Mouse (Mus musculus) embryonic facial prominence, embryonic 11.5 days (tissue): Measurements from ENCODE around the gene Samd8. TPM values are rescaled to one million over a fixed set of nuclear protein-coding genes. Genes with fewer than 3 reads are reported as not detected.
A peak's percentile ranks its signal among the peaks of the same experiment; 100 is the strongest.

Experiments used
- ATAC-seq: fragments of 200-750 bp; cut with Nextera tagmentation; replicated peaks from 2 replicates; pipeline ENCODE4 v1.8.0; 2017; ENCODE audit warnings: low read depth; ENCODE audit not compliant: insufficient number of reproducible peaks, low FRiP score, low TSS enrichment
- DNase-seq: peaks from one replicate; pipeline ENCODE4 v3.0.0-alpha.2; 2015; ENCODE audit warnings: low spot score
- H3K27ac ChIP-seq: fragments of 300-500 bp; sonication (generic); replicated peaks from 2 replicates; pipeline ENCODE4 v1.5.1; 2014; ENCODE audit warnings: mild to moderate bottlenecking, low read depth, low read length, control low read depth
- H3K27me3 ChIP-seq: fragments of 300-500 bp; sonication (generic); 2 replicates; pipeline ENCODE4 v1.6.1; 2014; ENCODE audit warnings: mild to moderate bottlenecking, low read length, moderate library complexity, mixed read lengths; ENCODE audit not compliant: control insufficient read depth, insufficient read depth
- H3K36me3 ChIP-seq: fragments of 300-500 bp; sonication (generic); replicated peaks from 2 replicates; pipeline ENCODE4 v1.6.1; 2014; ENCODE audit warnings: low read depth, mild to moderate bottlenecking, low read length, moderate library complexity, mixed read lengths; ENCODE audit not compliant: control insufficient read depth, insufficient read depth
- H3K4me1 ChIP-seq: fragments of 300-500 bp; sonication (generic); 2 replicates; pipeline ENCODE4 v1.6.1; 2014; ENCODE audit warnings: low read length, mixed read lengths; ENCODE audit not compliant: control insufficient read depth, insufficient read depth
- H3K4me2 ChIP-seq: fragments of 300-500 bp; sonication (generic); 2 replicates; pipeline ENCODE4 v1.6.1; 2014; ENCODE audit warnings: low read depth, mild to moderate bottlenecking, control low read depth, low read length, moderate library complexity
- H3K4me3 ChIP-seq: fragments of 300-500 bp; sonication (generic); 2 replicates; pipeline ENCODE4 v1.5.1; 2014; ENCODE audit warnings: low read depth, low read length, control low read depth
- H3K9ac ChIP-seq: fragments of 300-500 bp; sonication (generic); replicated peaks from 2 replicates; pipeline ENCODE4 v1.6.1; 2014; ENCODE audit warnings: mild to moderate bottlenecking, control low read depth, low read length
- H3K9me3 ChIP-seq: fragments of 300-500 bp; sonication (generic); replicated peaks from 2 replicates; pipeline ENCODE4 v1.6.1; 2016; ENCODE audit warnings: mild to moderate bottlenecking, low read length, inconsistent platforms, mixed read lengths; ENCODE audit not compliant: control insufficient read depth
- WGBS: fragments of 180-500 bp; shearing (Covaris S2); extraction: QIAGEN DNeasy Blood & Tissue Kit; methylation state at CpG from one replicate; pipeline ENCODE4 v1.1.7; 2014; 5-methylcytosine and 5-hydroxymethylcytosine counted together
- polyA plus RNA-seq: library from polyadenylated mRNA; unstranded; fragments of >200 nt; fragmentation: Nextera tagmentation; extraction: Ambion mirVana; gene quantifications from 2 replicates; pipeline ENCODE4 v1.2.1, GENCODE M21; 2014

Gene Samd8
- polyA plus RNA-seq, 1 experiment from 2014 or later: 11.9 TPM

GRCm38 (mm10) chr14:21741314-21741713 is 9.0 kb upstream of the Samd8 start:
- DNase-seq: no peak
- Histone ChIP-seq H3K9me3 (no peaks in the 10 kb centered on the region), H3K4me2 (no peak overlapping the region), H3K9ac (no peak overlapping the region), H3K4me1 (no peaks in the 10 kb centered on the region), H3K27me3 (no peaks in the 10 kb centered on the region; the same call in 1 of the 2 replicates), H3K4me3 (no peak overlapping the region), H3K36me3 (no peaks in the 10 kb centered on the region), H3K27ac (no peak overlapping the region)
- no peak for ATAC-seq
- 91% methylated on average over 3 of the region's 3 CpGs for WGBS

DNA sequence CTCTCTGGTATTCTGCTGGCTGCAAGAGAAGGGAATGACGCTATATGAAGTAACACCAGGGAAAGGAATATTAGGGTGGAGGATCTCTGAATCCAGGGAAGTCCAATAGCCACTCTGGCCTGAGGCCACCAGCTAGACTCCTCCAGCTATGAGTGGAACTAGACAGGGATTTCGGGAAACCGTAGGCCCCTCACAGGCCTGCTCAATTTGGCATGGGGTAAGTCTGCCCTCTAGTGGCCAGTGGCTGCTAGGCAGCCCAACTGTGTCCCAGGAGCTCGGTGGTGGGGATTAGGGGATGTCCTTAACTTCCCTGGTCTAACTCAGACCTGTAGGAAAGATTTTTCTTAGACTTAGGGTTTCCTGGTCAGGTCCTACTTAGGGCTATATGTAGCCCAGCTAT is 8.5 kb upstream of the Samd8 start:
- no peak overlapping the region for H3K4me2 ChIP-seq
- WGBS: 13% methylated on average over 4 of the region's 4 CpGs
- peak; percentile 39; the same call in 1 of the 2 replicates for ATAC-seq
- no peaks in the 10 kb centered on the region for H3K36me3 ChIP-seq
- H3K9ac ChIP-seq: no peak overlapping the region
- H3K9me3 ChIP-seq: no peaks in the 10 kb centered on the region
- DNase-seq: peak; percentile 89
- H3K27me3 ChIP-seq: no peaks in the 10 kb centered on the region; the same call in 1 of the 2 replicates
- H3K27ac ChIP-seq: no peak overlapping the region
- H3K4me3 ChIP-seq: no peak overlapping the region
- H3K4me1 ChIP-seq: no peaks in the 10 kb centered on the region

GRCm38 (mm10) chr14:21742441-21742840 is 7.9 kb upstream of the Samd8 start:
- Histone ChIP-seq H3K27ac (no peak overlapping the region), H3K9me3 (no peaks in the 10 kb centered on the region), H3K4me1 (no peaks in the 10 kb centered on the region), H3K27me3 (no peaks in the 10 kb centered on the region; the same call in 1 of the 2 replicates), H3K9ac (no peak overlapping the region), H3K36me3 (no peaks in the 10 kb centered on the region), H3K4me3 (no peak overlapping the region), H3K4me2 (no peak overlapping the region)
- ATAC-seq (no peak), DNase-seq (no peak)
- 94% methylated on average over 4 of the region's 4 CpGs for WGBS

GRCm38 (mm10) chr14:21744169-21744568 is 6.2 kb upstream of the Samd8 start:
- Histone ChIP-seq H3K27me3 (no peaks in the 10 kb centered on the region; the same call in 1 of the 2 replicates), H3K27ac (no peak overlapping the region), H3K4me1 (no peaks in the 10 kb centered on the region), H3K9me3 (no peaks in the 10 kb centered on the region), H3K36me3 (no peaks in the 10 kb centered on the region), H3K4me2 (no peak overlapping the region), H3K4me3 (no peak overlapping the region), H3K9ac (no peak overlapping the region)
- ATAC-seq: no peak
- DNase-seq: no peak
- WGBS: 77% methylated on average over 1 of the region's 1 CpGs

- Histone ChIP-seq H3K4me2 (no peak overlapping the region), H3K4me3 (no peak overlapping the region), H3K27ac (no peak overlapping the region), H3K9ac (no peak overlapping the region), H3K27me3 (no peaks in the 10 kb centered on the region; the same call in 1 of the 2 replicates), H3K9me3 (no peaks in the 10 kb centered on the region), H3K36me3 (no peaks in the 10 kb centered on the region), H3K4me1 (no peaks in the 10 kb centered on the region)
- 68% methylated on average over 5 of the region's 5 CpGs for WGBS
- ATAC-seq (no peak), DNase-seq (no peak)
These were observed 5.2 kb upstream of the Samd8 start for GRCm38 (mm10) chr14:21745149-21745548.

- DNase-seq (no peak), ATAC-seq (no peak)
- Histone ChIP-seq H3K4me1 (no peaks in the 10 kb centered on the region), H3K9me3 (no peaks in the 10 kb centered on the region), H3K4me3 (no peak overlapping the region), H3K4me2 (no peak overlapping the region), H3K27ac (no peak overlapping the region), H3K36me3 (no peaks in the 10 kb centered on the region), H3K9ac (no peak overlapping the region), H3K27me3 (no peaks in the 10 kb centered on the region)
- WGBS: 90% methylated on average over 8 of the region's 8 CpGs
These were observed 4.1 kb upstream of the Samd8 start for GRCm38 (mm10) chr14:21746251-21746650.

DNA sequence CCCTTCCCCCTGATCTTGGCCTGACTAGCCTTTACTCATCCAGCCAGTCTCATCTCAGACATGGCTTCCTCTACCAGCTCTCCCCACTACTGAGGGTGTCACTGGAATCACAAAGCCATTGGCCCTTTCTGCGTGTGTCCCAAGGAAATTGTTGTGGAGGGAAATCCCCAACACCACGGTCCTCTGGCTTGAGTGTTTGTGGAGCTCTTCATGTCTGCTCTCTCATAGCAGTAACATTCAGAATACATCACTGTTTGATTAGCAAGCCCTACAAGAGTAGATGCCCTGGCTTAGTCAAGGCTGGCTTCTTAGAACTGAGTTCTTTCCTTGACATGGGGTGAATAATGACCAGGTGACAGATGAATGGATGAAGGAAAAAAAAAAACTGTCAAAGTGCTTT is 3.5 kb upstream of the Samd8 start:
- Histone ChIP-seq H3K4me1 (no peaks in the 10 kb centered on the region), H3K4me2 (no peak overlapping the region), H3K9ac (no peak overlapping the region), H3K27me3 (no peaks in the 10 kb centered on the region), H3K27ac (no peak overlapping the region), H3K4me3 (no peak overlapping the region), H3K9me3 (no peaks in the 10 kb centered on the region), H3K36me3 (no peaks in the 10 kb centered on the region)
- ATAC-seq: no peak
- no peak for DNase-seq
- WGBS: 81% methylated on average over 2 of the region's 2 CpGs

DNA sequence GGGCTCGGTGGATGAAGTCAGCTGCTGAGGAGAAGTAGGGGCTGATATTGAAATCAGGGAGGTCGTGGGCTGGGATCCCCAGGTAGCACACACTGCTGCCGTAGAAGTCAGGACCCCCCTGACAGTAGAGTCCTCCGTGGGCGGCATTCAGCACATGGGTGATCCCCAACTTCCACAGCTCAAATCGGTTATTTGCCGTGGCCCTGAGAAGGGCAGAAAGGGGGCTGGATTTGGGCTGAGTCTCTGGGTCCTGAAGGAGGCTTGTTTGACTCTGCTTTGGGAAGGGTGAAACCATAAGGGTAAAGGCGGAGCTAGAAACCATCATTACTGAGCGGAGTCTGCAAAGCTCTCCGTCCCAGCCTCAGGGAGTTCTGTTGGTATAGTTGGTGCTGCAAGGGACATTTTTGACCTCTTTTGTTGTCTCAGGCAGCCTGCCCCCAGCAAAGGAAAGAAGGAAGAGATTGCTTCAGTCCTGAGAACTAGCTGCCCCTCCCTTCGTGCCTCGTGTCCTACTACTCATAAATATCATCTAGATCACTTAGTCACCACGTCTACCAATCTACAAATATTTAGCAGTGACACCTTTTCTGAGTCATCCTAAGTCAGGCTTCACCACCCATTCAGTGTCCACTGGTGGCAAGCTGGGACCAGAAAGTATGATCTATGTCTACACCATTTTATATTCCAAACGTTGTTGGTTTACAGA is 2.7 kb upstream of the Samd8 start:
- H3K9ac ChIP-seq: no peak overlapping the region
- DNase-seq: no peak

More for the DNA sequence above, 2.7 kb upstream of the Samd8 start:
- H3K36me3 ChIP-seq: no peaks in the 10 kb centered on the region
- no peaks in the 10 kb centered on the region for H3K9me3 ChIP-seq
- 77% methylated on average over 14 of the region's 14 CpGs for WGBS
- H3K4me1 ChIP-seq: no peaks in the 10 kb centered on the region
- H3K27me3 ChIP-seq: no peaks in the 10 kb centered on the region
- no peak overlapping the region for H3K4me2 ChIP-seq
- no peak overlapping the region for H3K4me3 ChIP-seq
- no peak for ATAC-seq
- no peak overlapping the region for H3K27ac ChIP-seq
